Mouse (Mus musculus) megakaryocyte, embryonic 14.5 days (primary cell): ENCODE results near the gene Fndc4. TPM values are rescaled to one million over a fixed set of nuclear protein-coding genes. Genes with fewer than 3 reads are reported as not detected.

ENCODE experiments used
- H3K27me3 ChIP-seq: replicated peaks from 2 replicates; pipeline ENCODE3; 2012; ENCODE audit warnings: inconsistent platforms
- H3K36me3 ChIP-seq: replicated peaks from 2 replicates; pipeline ENCODE3; 2012; ENCODE audit warnings: low read length, inconsistent platforms, mixed read lengths
- H3K4me1 ChIP-seq: 2 replicates; pipeline ENCODE4 v1.6.1; 2012; ENCODE audit warnings: inconsistent platforms
- H3K4me3 ChIP-seq: replicated peaks from 2 replicates; pipeline ENCODE3; 2012; ENCODE audit warnings: moderate library complexity, mild to moderate bottlenecking, inconsistent platforms
- H3K9me3 ChIP-seq: 2 replicates; pipeline ENCODE4 v1.6.1; 2012; ENCODE audit warnings: inconsistent platforms
- FLI1 ChIP-seq: IDR thresholded peaks from 2 replicates; pipeline ENCODE4 v1.6.1; 2012; ENCODE audit warnings: low read length, inconsistent platforms, mixed read lengths
- GATA1 ChIP-seq: IDR thresholded peaks from 3 replicates; pipeline ENCODE4 v1.6.1; 2012; ENCODE audit warnings: mixed read lengths, low read length, inconsistent platforms, borderline replicate concordance
- polyA plus RNA-seq: library from polyadenylated mRNA; stranded (reverse); fragments of >175 nt; gene quantifications from 2 replicates; pipeline ENCODE4 v1.2.3, GENCODE M21; 2012; ENCODE audit warnings: low replicate concordance; ENCODE audit not compliant: insufficient read depth

The Fndc4 gene
- polyA plus RNA-seq, 1 experiment: not detected

- Histone ChIP-seq H3K4me1 (peaks cover 30% of the 10 kb centered on the region), H3K27me3 (peaks cover 13% of the 10 kb centered on the region), H3K9me3 (peaks cover 7% of the 10 kb centered on the region), H3K4me3 (no peak overlapping the region), H3K36me3 (peaks cover 85% of the 10 kb centered on the region)
- no peak for TF ChIP-seq GATA1
- TF ChIP-seq FLI1: no peak
Measured at GRCm38 (mm10) chr5:31267686-31268085, 28.2 kb downstream of the Fndc4 start.

- Histone ChIP-seq H3K27me3 (peaks cover 19% of the 10 kb centered on the region), H3K4me1 (peaks cover 30% of the 10 kb centered on the region), H3K9me3 (peaks cover 7% of the 10 kb centered on the region), H3K4me3 (peak overlapping the region; percentile 48), H3K36me3 (peaks cover 89% of the 10 kb centered on the region)
- no peak for TF ChIP-seq GATA1
- no peak for TF ChIP-seq FLI1
Measured at GRCm38 (mm10) chr5:31266101-31266500, 29.8 kb downstream of the Fndc4 start.

GRCm38 (mm10) chr5:31257616-31258015 is 38.3 kb downstream of the Fndc4 start:
- peaks cover 45% of the 10 kb centered on the region for H3K4me1 ChIP-seq
- H3K4me3 ChIP-seq: no peak overlapping the region
- TF ChIP-seq GATA1: no peak
- no peak for TF ChIP-seq FLI1
- H3K27me3 ChIP-seq: peaks cover 6% of the 10 kb centered on the region
- peaks cover 93% of the 10 kb centered on the region for H3K36me3 ChIP-seq
- no peaks in the 10 kb centered on the region for H3K9me3 ChIP-seq

GRCm38 (mm10) chr5:31255971-31256370 is 39.9 kb downstream of the Fndc4 start:
- Histone ChIP-seq H3K9me3 (no peaks in the 10 kb centered on the region), H3K27me3 (no peaks in the 10 kb centered on the region), H3K4me3 (no peak overlapping the region), H3K4me1 (peaks cover 50% of the 10 kb centered on the region), H3K36me3 (peaks cover 93% of the 10 kb centered on the region)
- no peak for TF ChIP-seq GATA1

- peaks cover 49% of the 10 kb centered on the region for H3K4me1 ChIP-seq
- no peak overlapping the region for H3K4me3 ChIP-seq
- no peaks in the 10 kb centered on the region for H3K27me3 ChIP-seq
- H3K36me3 ChIP-seq: peaks cover 93% of the 10 kb centered on the region
- H3K9me3 ChIP-seq: no peaks in the 10 kb centered on the region
- no peak for TF ChIP-seq FLI1
- TF ChIP-seq GATA1: no peak
Measured at GRCm38 (mm10) chr5:31255381-31255780, 40.5 kb downstream of the Fndc4 start.

- no peak overlapping the region for H3K4me3 ChIP-seq
- no peak for TF ChIP-seq FLI1
- TF ChIP-seq GATA1: no peak
- H3K27me3 ChIP-seq: no peaks in the 10 kb centered on the region
- H3K36me3 ChIP-seq: peaks cover 93% of the 10 kb centered on the region
- peaks cover 44% of the 10 kb centered on the region for H3K4me1 ChIP-seq
- H3K9me3 ChIP-seq: no peaks in the 10 kb centered on the region
Measured at GRCm38 (mm10) chr5:31254901-31255300, 41.0 kb downstream of the Fndc4 start.

- no peak overlapping the region for H3K4me3 ChIP-seq
- H3K4me1 ChIP-seq: peaks cover 40% of the 10 kb centered on the region
- peaks cover 93% of the 10 kb centered on the region for H3K36me3 ChIP-seq
- no peaks in the 10 kb centered on the region for H3K27me3 ChIP-seq
- no peaks in the 10 kb centered on the region for H3K9me3 ChIP-seq
- no peak for TF ChIP-seq GATA1
- TF ChIP-seq FLI1: no peak
Measured at GRCm38 (mm10) chr5:31254452-31254851, 41.4 kb downstream of the Fndc4 start.

GRCm38 (mm10) chr5:31253806-31254205 is 42.1 kb downstream of the Fndc4 start:
- H3K36me3 ChIP-seq: peaks cover 93% of the 10 kb centered on the region
- no peak overlapping the region for H3K4me3 ChIP-seq
- H3K9me3 ChIP-seq: no peaks in the 10 kb centered on the region
- peaks cover 34% of the 10 kb centered on the region for H3K4me1 ChIP-seq
- no peaks in the 10 kb centered on the region for H3K27me3 ChIP-seq
- TF ChIP-seq GATA1 (no peak), FLI1 (no peak)

GRCm38 (mm10) chr5:31252795-31253545 is 42.9 kb downstream of the Fndc4 start:
- Histone ChIP-seq H3K4me1 (peaks cover 37% of the 10 kb centered on the region), H3K9me3 (no peaks in the 10 kb centered on the region), H3K27me3 (no peaks in the 10 kb centered on the region), H3K4me3 (no peak overlapping the region), H3K36me3 (peaks cover 96% of the 10 kb centered on the region)
- TF ChIP-seq FLI1 (no peak), GATA1 (no peak)

- peaks cover 96% of the 10 kb centered on the region for H3K36me3 ChIP-seq
- no peak overlapping the region for H3K4me3 ChIP-seq
Measured at GRCm38 (mm10) chr5:31252151-31252550, 43.7 kb downstream of the Fndc4 start.

More at GRCm38 (mm10) chr5:31252151-31252550, 43.7 kb downstream of the Fndc4 start:
- Histone ChIP-seq H3K9me3 (no peaks in the 10 kb centered on the region), H3K27me3 (no peaks in the 10 kb centered on the region), H3K4me1 (peaks cover 39% of the 10 kb centered on the region)
- TF ChIP-seq FLI1 (no peak), GATA1 (no peak)
